Mouse (Mus musculus) kidney, embryonic 14.5 days (tissue): ENCODE measurements at regions not wholly inside any gene's neighbourhood (a gene's known extent, or its start where the extent isn't known, plus 50 kb on each side); places are given as distances from the start of the nearest gene placed in this dataset.

Experiments used
- ATAC-seq: fragments of 200-750 bp; cut with Nextera tagmentation; 2 replicates; pipeline ENCODE4 v1.8.0; 2017; ENCODE audit warnings: moderate number of reproducible peaks, mild to moderate bottlenecking, moderate TSS enrichment, moderate library complexity; ENCODE audit not compliant: low FRiP score, low TSS enrichment
- H3K27ac ChIP-seq: fragments of 300-500 bp; sonication (generic); 2 replicates; pipeline ENCODE4 v1.5.1; 2014; ENCODE audit warnings: low read depth, mild to moderate bottlenecking, low read length, moderate library complexity, mixed read lengths
- H3K27me3 ChIP-seq: fragments of 300-500 bp; sonication (generic); 2 replicates; pipeline ENCODE4 v1.6.1; 2014; ENCODE audit warnings: mild to moderate bottlenecking, low read length; ENCODE audit not compliant: control insufficient read depth, insufficient read depth
- H3K36me3 ChIP-seq: fragments of 300-500 bp; sonication (generic); 2 replicates; pipeline ENCODE4 v1.6.1; 2014; ENCODE audit warnings: low read length, mixed read lengths; ENCODE audit not compliant: control insufficient read depth, insufficient read depth
- H3K4me1 ChIP-seq: fragments of 300-500 bp; sonication (generic); 2 replicates; pipeline ENCODE4 v1.6.1; 2014; ENCODE audit warnings: low read length, mixed read lengths; ENCODE audit not compliant: control insufficient read depth, insufficient read depth
- H3K4me2 ChIP-seq: fragments of 300-500 bp; sonication (generic); replicated peaks from 2 replicates; pipeline ENCODE4 v1.6.1; 2014; ENCODE audit warnings: low read depth, mild to moderate bottlenecking, low read length
- H3K4me3 ChIP-seq: fragments of 300-500 bp; sonication (generic); 2 replicates; pipeline ENCODE4 v1.5.1; 2014; ENCODE audit warnings: mild to moderate bottlenecking, low read length
- H3K9ac ChIP-seq: fragments of 300-500 bp; sonication (generic); 2 replicates; pipeline ENCODE4 v1.6.1; 2014; ENCODE audit warnings: low read depth, mild to moderate bottlenecking, low read length, moderate library complexity
- H3K9me3 ChIP-seq: fragments of 300-500 bp; sonication (generic); 2 replicates; pipeline ENCODE4 v1.6.1; 2016; ENCODE audit warnings: low read length; ENCODE audit not compliant: control insufficient read depth
- WGBS: fragments of 180-500 bp; shearing (Covaris S2); extraction: QIAGEN DNeasy Blood & Tissue Kit; methylation state at CpG from one replicate; pipeline ENCODE4 v1.1.7; 2014; 5-methylcytosine and 5-hydroxymethylcytosine counted together

DNA sequence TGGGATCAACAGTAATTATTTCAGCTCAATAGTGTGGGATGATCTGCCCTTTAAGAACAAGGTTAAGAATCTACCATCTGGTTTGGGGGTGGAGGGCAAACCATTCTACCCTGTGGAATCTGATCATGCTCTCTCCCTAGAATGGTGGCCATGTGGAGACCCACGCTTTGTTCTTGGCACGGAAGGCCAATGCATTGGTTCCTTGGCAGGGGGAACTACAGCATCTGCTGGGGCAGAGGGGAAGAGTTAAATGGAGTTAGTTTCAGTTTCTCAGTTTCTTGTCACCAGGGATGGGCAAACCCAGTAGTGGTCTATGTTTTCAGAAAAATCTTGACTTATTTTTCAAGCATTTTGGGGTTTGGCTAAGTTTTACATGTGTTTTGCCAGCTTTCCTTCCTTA is 174.5 kb downstream of the Enc1 start:
- no peak overlapping the region for H3K9ac ChIP-seq
- no peak for ATAC-seq
- no peaks in the 10 kb centered on the region for H3K36me3 ChIP-seq
- no peak overlapping the region for H3K27ac ChIP-seq
- no peaks in the 10 kb centered on the region for H3K27me3 ChIP-seq
- H3K4me3 ChIP-seq, result no peak overlapping the region
- H3K4me2 ChIP-seq, result no peak overlapping the region
- 87% methylated on average over 2 of the region's 2 CpGs for WGBS
- no peaks in the 10 kb centered on the region for H3K4me1 ChIP-seq
- H3K9me3 ChIP-seq, result no peaks in the 10 kb centered on the region

DNA sequence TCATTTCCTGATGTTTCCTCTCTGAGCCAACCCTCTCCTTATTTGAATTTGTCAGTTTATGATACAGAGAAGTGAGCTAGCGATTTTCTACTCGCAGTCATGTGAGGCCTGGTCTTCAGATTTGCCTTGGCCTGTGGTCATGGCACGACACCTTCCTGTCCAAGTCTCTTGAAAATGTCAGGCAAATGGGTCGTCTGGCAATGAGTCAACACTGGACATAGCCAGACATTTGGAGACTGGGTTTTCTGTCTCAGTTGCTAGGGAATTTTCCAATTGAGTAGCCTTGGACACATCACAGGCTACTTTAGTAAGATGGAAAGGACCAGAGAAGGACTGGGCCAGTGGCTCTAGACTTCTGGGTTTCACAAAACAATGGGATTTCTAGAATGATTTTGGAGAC is 171.2 kb downstream of the Enc1 start:
- 75% methylated on average over 4 of the region's 4 CpGs for WGBS

DNA sequence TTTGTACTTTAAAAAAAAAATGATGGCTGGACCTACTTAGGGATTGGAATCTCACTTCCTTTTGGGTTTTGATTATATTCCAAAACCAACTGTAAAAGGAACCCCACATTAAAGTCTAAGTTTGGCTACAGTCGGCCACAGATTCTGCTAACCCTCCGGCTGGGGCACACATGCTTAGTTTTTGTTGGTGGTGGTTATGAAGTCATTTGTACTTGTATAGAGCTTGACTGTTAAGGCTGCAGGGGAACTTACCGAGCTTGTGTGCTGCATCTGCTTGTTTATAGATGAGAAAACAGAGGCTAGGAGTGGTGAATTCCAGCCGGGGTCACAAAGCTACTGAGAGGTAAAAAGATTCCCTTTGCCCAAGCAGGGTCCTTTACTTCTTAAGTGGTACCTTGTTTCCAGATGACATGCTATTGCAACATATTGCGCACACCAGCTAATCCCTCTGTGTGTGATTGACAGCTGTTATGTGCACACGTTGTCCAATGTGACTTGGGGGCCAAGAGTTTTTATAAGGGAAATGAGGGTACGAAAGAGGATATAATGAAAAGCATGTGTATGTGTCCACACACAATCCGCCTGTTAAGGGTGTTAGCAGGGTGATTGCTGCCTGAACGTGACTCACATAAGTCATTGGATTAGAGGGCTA is 169.8 kb downstream of the Enc1 start:
- 86% methylated on average over 9 of the region's 9 CpGs for WGBS
- Histone ChIP-seq H3K4me1 (no peaks in the 10 kb centered on the region), H3K27ac (no peak overlapping the region), H3K9ac (no peak overlapping the region), H3K27me3 (no peaks in the 10 kb centered on the region), H3K4me2 (no peak overlapping the region), H3K9me3 (no peaks in the 10 kb centered on the region), H3K4me3 (no peak overlapping the region), H3K36me3 (no peaks in the 10 kb centered on the region)
- ATAC-seq, result no peak

More for the DNA sequence above, 171.2 kb downstream of the Enc1 start:
- Histone ChIP-seq H3K36me3 (no peaks in the 10 kb centered on the region), H3K9ac (no peak overlapping the region), H3K27me3 (no peaks in the 10 kb centered on the region), H3K4me2 (no peak overlapping the region), H3K9me3 (no peaks in the 10 kb centered on the region), H3K4me1 (no peaks in the 10 kb centered on the region), H3K27ac (no peak overlapping the region), H3K4me3 (no peak overlapping the region)
- ATAC-seq, result no peak

- Histone ChIP-seq H3K4me1 (no peaks in the 10 kb centered on the region), H3K9me3 (no peaks in the 10 kb centered on the region), H3K36me3 (no peaks in the 10 kb centered on the region), H3K4me2 (no peak overlapping the region), H3K9ac (no peak overlapping the region), H3K4me3 (no peak overlapping the region), H3K27ac (no peak overlapping the region), H3K27me3 (no peaks in the 10 kb centered on the region)
- no peak for ATAC-seq
- 82% methylated on average over 6 of the region's 6 CpGs for WGBS
Observed at GRCm38 (mm10) chr13:97409891-97410525, 169.1 kb downstream of the Enc1 start.

DNA sequence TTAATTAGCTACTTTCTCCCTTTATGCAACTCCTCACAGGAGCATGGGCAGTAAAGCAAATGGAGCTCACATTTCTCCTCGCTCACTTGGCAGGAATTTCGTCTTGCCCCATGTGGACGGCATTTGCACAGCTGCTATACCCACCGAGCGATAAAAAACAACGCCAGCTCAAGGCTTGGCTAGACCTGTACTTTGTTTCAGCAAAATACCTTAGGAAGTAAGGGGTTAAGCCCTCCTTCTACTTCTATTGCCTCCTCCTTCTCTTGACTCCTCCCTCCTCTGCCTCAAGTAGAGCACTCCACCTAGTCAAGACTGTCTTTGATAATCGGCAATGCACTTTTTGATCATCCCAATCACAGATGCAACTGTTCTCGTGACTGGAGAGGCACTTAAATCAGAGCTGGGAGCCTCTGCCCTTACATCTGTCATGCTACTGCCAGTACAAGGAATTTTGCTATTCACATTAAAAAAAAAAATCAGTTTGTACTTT is 168.4 kb downstream of the Enc1 start:
- no peak for ATAC-seq
- H3K27ac ChIP-seq, result no peak overlapping the region
- 72% methylated on average over 8 of the region's 8 CpGs for WGBS
- H3K4me3 ChIP-seq, result no peak overlapping the region
- no peaks in the 10 kb centered on the region for H3K9me3 ChIP-seq
- no peak overlapping the region for H3K9ac ChIP-seq
- H3K4me2 ChIP-seq, result no peak overlapping the region
- no peaks in the 10 kb centered on the region for H3K36me3 ChIP-seq
- H3K4me1 ChIP-seq, result no peaks in the 10 kb centered on the region
- H3K27me3 ChIP-seq, result no peaks in the 10 kb centered on the region

GRCm38 (mm10) chr13:97408414-97409290 is 167.7 kb downstream of the Enc1 start:
- no peak for ATAC-seq
- Histone ChIP-seq H3K27me3 (no peaks in the 10 kb centered on the region), H3K4me2 (no peak overlapping the region), H3K9ac (no peak overlapping the region), H3K27ac (no peak overlapping the region), H3K9me3 (no peaks in the 10 kb centered on the region), H3K4me1 (no peaks in the 10 kb centered on the region), H3K36me3 (no peaks in the 10 kb centered on the region), H3K4me3 (no peak overlapping the region)
- 83% methylated on average over 22 of the region's 22 CpGs for whole genome bisulfite sequencing

GRCm38 (mm10) chr13:97407773-97408172 is 166.9 kb downstream of the Enc1 start:
- Histone ChIP-seq H3K9me3 (no peaks in the 10 kb centered on the region), H3K36me3 (no peaks in the 10 kb centered on the region), H3K27me3 (no peaks in the 10 kb centered on the region), H3K27ac (no peak overlapping the region), H3K9ac (no peak overlapping the region), H3K4me3 (no peak overlapping the region), H3K4me1 (no peaks in the 10 kb centered on the region), H3K4me2 (no peak overlapping the region)
- 64% methylated on average over 2 of the region's 2 CpGs for WGBS
- no peak for ATAC-seq

GRCm38 (mm10) chr13:97406678-97407077 is 165.8 kb downstream of the Enc1 start:
- Histone ChIP-seq H3K9me3 (no peaks in the 10 kb centered on the region), H3K4me2 (no peak overlapping the region), H3K36me3 (no peaks in the 10 kb centered on the region), H3K4me3 (no peak overlapping the region), H3K27ac (no peak overlapping the region), H3K9ac (no peak overlapping the region), H3K4me1 (no peaks in the 10 kb centered on the region), H3K27me3 (no peaks in the 10 kb centered on the region)
- 31% methylated on average over 7 of the region's 7 CpGs for WGBS
- no peak for ATAC-seq
